ENCODE assay signal across 17 mouse cellular contexts in the genomic region with DNA sequence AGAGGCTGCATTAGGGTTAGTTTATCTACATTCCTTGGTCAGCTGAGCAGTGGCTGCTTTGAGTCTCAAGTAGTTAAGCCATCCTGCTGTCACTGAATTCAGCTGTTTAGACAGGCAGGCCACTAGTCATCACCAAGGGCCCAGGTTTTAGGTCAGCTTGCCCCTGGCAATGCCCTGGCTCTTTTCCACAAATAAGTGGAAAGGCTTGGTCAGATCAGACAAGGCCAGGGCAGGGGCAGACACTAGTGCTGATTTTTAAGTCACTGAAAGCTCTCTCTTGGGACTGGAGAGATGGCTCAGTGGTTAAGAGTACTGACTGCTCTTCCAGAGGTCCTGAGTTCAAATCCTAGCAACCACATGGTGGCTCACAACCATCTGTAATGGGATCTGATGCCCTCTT. TPM values are rescaled to one million over a fixed set of nuclear protein-coding genes. Genes with fewer than 3 reads are reported as not detected.
DNase-seq lines count a peak whose midpoint lies in the region; ATAC-seq lines count a peak whose summit lies in the region.
"Had no signal": no experiment of that assay in that cellular context is flagged by ENCODE, and none has a peak within 500 bp of the region (broad histone marks: within the 10 kb centered on the region; RNA-seq: fewer than 3 reads in every experiment).

No protein-coding gene starts in this region.

- no peak overlapping the region for H3K4me2 ChIP-seq in heart, embryonic 12.5 days
- H3K4me2 ChIP-seq: embryonic facial prominence, embryonic 12.5 days; forebrain, embryonic 15.5 days; hindbrain, embryonic 15.5 days had no signal

- H3K27me3 ChIP-seq in heart, embryonic 12.5 days (replicated peaks) = no peaks in the 10 kb centered on the region
- H3K27me3 ChIP-seq: embryonic facial prominence, embryonic 12.5 days; forebrain, embryonic 15.5 days; hindbrain, embryonic 15.5 days had no signal

- H3K9ac ChIP-seq in heart, embryonic 12.5 days = no peak overlapping the region
- H3K9ac ChIP-seq: embryonic facial prominence, embryonic 12.5 days; forebrain, embryonic 15.5 days; hindbrain, embryonic 15.5 days had no signal

- H3K36me3 ChIP-seq in heart, embryonic 12.5 days = no peaks in the 10 kb centered on the region
- H3K36me3 ChIP-seq: embryonic facial prominence, embryonic 12.5 days; forebrain, embryonic 15.5 days; hindbrain, embryonic 15.5 days had no signal

- 0 out of 2 replicates have a peak overlapping the region, but pooled peaks have one; percentile 14 for H3K27ac ChIP-seq in heart, embryonic 12.5 days (ENCODE audit: poor library complexity, severe bottlenecking)
- H3K27ac ChIP-seq: embryonic facial prominence, embryonic 12.5 days; forebrain, embryonic 15.5 days; hindbrain, embryonic 15.5 days had no signal

- no peaks in the 10 kb centered on the region for H3K9me3 ChIP-seq in heart, embryonic 12.5 days (replicated peaks)
- H3K9me3 ChIP-seq: embryonic facial prominence, embryonic 12.5 days; forebrain, embryonic 15.5 days; hindbrain, embryonic 15.5 days had no signal

- intact Hi-C loops in heart, postnatal 10 days (cut with DNase I) = no loop called here

- ATAC-seq in heart, embryonic 12.5 days (ENCODE audit: insufficient number of reproducible peaks, low FRiP score) = no peak
- ATAC-seq: forebrain, embryonic 15.5 days; intestine, embryonic 16.5 days had no signal

- H3K4me3 ChIP-seq in heart, embryonic 12.5 days = no peak overlapping the region
- H3K4me3 ChIP-seq: embryonic facial prominence, embryonic 12.5 days; forebrain, embryonic 15.5 days; hindbrain, embryonic 15.5 days had no signal

- peaks cover 34% of the 10 kb centered on the region for H3K4me1 ChIP-seq in heart, embryonic 12.5 days (replicated peaks)

- peak; percentile 40 to 91 for DNase-seq in adrenal gland, adult (ENCODE audit: inconsistent age in 2 of 2, low spot score in 1 of 2)
- DNase-seq in adrenal gland, postnatal 4 days (ENCODE audit: low spot score in 2 of 2) = no peak
- DNase-seq in heart, postnatal 10 days = no peak
- DNase-seq in ovary, adult 18-20 months (ENCODE audit: low spot score) = peak; percentile 28
- no peak for DNase-seq in ovary, postnatal 10 days (ENCODE audit: low spot score)
- DNase-seq in adrenal gland, postnatal 36 days = peak; percentile 14 to 64
- no peak for DNase-seq in urinary bladder, postnatal 10 days (ENCODE audit: low spot score)
- DNase-seq: cerebellum, adult 11 months; cerebellum, adult 9-10 months; cerebellum, postnatal 25 days; gastrocnemius, postnatal 10 days; heart, postnatal 14 days had no signal

RNA-seq across cellular contexts. Expression of gene Ubxn7, which starts 4.9 kb away (rescaled TPM):
- total RNA-seq in adrenal gland, postnatal 4 days (2021) = 10 to 100 TPM; 79.1 to 88.6 TPM
- polyA plus RNA-seq in heart, embryonic 12.5 days (2016; fragmentation: Nextera tagmentation; extraction: Ambion mirVana) = 24.2 and 24.6 TPM in 2 replicates
- total RNA-seq in heart, postnatal 10 days (2021) = 10 to 100 TPM; 34.0 to 35.4 TPM
- total RNA-seq in adrenal gland, postnatal 36 days (2021) = 10 to 100 TPM; 57.4 to 70.5 TPM

RNA-seq across cellular contexts. Expression of gene Rnf168, which starts 59.7 kb away (rescaled TPM):
- 10 to 100 TPM; 29.5 to 32.8 TPM for total RNA-seq in adrenal gland, postnatal 4 days (2021)
- 26.6 and 27.3 TPM in 2 replicates for polyA plus RNA-seq in heart, embryonic 12.5 days (2016; fragmentation: Nextera tagmentation; extraction: Ambion mirVana)
- total RNA-seq in heart, postnatal 10 days (2021) = 10 to 100 TPM; 16.1 to 18.5 TPM
- total RNA-seq in adrenal gland, postnatal 36 days (2021) = 10 to 100 TPM; 24.6 to 27.7 TPM

Comparison
In these comparisons a context has a peak if more than half of its experiments do, and no peak if none do; other contexts are left out.
1. DNase-seq: peak in adrenal gland, adult (2 of 2), ovary, adult 18-20 months (single experiment) and adrenal gland, postnatal 36 days (2 of 2); none in adrenal gland, postnatal 4 days (0 of 2), heart, postnatal 10 days (0 of 2), ovary, postnatal 10 days (single experiment) and urinary bladder, postnatal 10 days (single experiment).